Mouse (Mus musculus): ENCODE measurements around the gene Fkbp9.

Gene Fkbp9

DNA sequence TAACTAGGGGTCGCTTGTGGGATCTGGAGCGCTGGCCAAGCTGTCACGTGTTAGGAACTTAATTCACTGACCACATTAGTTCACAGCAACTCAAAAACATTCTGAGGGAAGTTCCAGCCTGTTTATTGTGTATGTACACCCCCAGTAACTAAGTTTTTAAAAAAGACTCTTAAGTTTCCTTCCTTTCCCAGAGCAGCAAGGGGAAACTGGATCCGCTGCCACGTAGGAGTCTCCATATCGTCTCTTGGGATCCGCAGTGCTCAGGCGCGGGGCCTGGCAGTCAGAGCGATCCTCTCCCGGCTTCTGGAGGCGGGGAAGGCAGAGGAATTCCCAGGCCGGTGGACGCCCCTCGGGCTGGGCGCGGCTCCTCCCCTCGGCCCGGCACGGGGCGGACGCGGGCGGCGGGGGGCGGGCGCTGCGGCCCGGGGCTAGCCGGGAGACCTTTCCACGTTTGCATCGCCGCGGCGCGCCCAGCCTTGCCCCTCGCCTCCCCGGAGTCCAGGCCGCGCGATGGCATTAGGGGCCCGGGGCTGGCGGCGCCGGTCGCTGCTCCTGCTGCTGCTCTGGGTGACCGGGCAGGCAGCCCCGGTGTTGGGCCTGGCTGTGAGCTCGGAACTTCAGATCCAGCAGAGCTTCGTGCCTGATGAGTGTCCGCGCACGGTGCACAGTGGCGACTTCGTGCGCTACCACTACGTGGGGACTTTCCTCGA, at the start of gene Fkbp9:
Fkbp9 (plus strand) TSS at position 363 of the 710 bp plus-strand sequence.
- DNase-seq (ENCODE audit: low spot score in 2 of 2), result peak; percentile 47 to 48

DNA sequence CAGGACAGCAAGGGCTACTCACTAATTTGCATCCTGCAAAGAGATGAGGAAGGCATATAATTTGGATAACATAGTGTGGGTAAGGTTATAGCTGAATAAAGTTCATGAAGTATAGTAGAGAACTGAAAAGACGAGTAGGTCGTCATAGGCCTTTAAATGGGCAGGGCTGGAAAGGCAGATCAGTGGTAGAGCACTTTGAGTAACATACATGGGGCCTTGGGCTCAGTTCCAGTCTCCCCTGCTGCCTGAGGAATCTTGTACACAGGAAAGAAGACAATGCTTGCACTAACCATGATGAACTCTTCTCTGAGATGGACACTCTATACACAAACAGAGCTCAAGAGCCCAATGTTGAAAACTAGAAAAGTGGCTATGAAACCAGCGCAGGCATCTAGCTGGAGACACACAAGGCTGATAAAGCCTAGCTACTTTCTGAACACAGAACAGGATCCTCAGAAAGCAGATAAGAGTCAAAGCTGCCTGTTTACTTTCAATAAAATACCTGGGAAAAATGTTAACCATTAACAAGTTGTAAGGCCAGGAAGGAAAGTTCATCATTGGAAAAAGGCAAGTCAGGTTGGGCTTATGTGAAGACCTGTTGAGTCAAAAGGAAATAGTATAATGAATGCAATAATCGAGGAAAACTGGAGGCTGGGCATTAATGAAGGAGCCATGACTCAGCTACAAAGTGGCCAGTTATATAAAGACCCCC, 48.1 kb upstream of the Fkbp9 start:
- DNase-seq (ENCODE audit: low spot score in 2 of 2), result no peak

DNA sequence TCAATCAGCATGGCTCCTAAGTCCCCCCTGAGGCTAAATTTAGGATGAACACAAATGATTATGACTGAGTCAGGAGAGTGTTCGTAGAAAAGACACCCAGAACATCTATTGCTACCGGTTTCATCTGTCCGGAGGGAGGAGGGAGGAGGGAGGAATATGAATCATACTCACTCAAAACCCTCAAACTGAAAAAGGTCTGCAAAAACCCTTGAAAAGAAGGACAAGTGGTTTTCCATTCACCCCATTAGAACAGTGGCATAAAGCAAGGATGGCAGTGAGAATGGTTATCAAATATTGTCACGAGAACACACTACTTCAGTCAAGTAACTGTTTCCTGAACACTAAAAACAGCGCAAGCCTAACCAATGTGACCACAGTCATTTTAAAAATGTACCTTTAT, 46.8 kb upstream of the Fkbp9 start:
- DNase-seq (ENCODE audit: low spot score in 2 of 2), result no peak

DNA sequence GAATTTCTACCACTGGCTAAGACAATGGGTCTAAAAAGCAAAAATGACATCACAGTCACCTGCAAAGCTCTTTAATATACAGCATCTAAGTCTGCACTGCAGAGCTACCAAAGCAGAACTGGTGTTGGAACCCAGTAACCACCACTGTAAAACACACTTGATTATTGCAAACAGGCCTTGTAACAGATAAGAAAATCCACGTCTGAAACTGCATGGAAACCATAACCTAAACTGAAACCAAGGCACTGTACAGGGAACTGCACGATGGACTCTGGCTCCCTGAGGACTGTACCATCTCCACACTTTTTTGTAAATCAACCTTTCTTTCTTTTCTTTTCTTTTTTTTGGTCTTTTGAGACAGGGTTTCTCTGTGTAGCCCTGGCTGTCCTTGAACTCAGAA, 44.2 kb upstream of the Fkbp9 start:
- no peak for DNase-seq (ENCODE audit: low spot score in 2 of 2)

DNA sequence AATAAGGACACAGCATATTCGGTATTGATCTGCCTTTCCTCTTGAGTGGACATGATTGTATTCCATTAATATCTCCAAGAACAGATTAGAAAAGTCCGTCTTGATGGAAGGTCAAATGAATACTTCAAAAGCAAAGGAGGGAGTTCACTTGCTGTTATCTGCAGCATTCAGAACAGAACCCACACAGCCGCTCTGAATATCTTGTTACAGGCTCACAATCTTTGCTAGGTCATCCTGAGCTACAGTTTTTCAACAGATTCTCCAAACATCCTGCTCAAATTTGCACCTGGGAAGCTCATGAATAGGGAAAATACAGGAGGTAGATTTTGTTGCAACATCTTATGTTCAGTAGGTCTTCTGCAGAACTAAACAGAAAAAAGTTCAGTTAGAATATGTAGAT, 42.5 kb upstream of the Fkbp9 start:
- no peak for DNase-seq (ENCODE audit: low spot score in 2 of 2)

DNA sequence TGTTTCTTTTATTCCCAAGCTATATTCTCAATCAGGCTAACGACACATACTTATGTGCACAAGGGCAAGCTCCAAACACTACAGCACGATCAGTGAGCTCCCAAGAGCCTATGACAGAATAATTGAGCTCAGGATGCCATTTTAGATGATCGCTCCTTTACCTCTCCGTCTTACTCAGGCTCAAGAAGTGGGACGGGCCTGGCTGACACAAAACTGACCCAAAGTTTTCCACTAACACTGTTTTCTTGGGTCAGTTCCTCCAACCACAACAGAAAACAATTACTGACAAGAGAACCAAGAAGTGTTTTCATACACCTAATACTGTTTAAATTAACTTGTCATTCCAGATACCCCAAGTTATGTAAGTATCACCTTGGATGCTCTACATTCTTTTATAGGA, 37.0 kb upstream of the Fkbp9 start:
- DNase-seq (ENCODE audit: low spot score in 2 of 2), result no peak

DNA sequence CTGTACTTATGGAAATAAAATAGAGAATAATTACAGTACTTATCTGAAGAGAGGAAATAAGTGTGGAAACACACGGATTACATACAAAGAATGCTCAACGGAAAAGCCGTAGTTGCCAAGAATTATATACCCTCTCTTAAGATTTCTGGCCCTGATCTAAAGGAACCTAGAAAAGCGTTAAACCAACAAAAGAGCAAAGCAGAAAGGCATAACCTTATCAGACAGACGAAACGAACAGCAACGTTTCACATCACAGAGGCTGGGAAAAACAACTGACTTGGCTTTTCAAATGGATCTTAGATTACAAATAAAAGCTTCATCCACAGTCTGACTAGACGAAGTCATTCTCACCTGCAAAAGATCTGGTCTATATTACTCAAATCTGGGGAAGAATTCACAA, 35.6 kb upstream of the Fkbp9 start:
- DNase-seq (ENCODE audit: low spot score in 2 of 2), result no peak

DNA sequence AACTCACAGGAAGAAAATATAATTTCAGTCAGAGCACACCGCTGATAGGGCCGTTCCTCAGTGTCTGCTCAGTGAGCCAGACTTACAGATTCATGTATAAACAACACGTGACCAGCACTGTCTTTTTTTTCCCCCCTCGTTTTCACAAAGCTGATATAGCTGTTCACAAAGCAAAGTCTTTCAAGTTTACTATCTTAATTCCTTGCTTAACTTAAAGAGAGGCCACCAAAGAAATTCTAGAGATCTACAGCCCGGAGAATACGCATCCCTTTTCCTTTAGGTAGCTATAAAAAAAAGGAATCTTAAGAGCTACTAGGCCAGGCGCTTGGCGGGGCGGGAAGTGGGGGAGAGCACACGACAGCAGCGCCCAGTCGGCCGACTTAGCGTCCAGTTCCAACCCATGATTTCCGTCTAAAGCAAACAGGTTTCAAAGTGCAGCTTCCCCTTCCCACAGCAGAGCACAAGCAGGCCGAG, 35.2 kb upstream of the Fkbp9 start:
- DNase-seq (ENCODE audit: low spot score in 2 of 2), result peak in 1 of 2 experiments; percentile 31

DNA sequence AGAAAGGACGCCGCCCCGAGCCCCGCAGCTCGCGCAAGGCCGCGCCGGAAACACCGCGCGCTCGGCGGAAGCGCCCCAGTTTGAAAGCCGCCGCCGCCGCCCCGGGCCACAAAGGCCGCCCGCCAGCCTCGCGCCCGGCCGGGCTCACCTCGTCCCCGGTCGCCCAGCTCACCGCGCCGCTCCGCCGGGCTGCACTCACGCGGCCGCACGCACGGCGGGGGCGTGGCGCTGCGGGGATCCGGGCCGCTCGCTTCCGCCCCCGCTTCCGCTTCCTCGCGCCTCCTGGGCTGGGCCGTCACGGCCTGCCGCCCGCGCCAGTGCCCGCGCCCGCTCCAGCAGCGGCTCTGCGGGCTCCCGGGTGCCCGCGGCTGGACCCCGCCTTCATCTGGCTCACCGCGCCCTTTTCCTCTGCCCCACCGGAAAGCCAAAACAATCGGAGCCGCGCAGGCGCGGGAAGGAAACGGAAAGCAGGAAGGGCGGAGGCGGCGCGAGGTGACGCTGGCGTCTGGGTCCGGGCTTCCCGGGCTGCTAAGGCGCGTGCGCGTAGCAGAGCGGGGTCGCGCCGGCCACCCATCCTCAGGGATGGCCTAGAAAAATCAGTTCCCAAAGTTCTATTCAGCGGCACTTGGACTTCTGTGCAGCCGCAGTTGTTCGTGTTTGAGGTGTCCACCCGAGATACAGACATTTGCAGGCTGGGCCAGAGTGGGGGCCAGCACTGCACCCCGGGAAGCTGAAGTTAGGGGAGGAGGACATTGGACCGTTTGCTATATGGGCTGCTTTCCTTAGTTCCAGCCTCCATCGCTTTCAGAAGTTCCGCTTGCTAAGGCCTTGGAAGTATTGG, 34.3 kb upstream of the Fkbp9 start, which contains the start of gene Kbtbd2:
Kbtbd2 (minus strand) TSS at position 503 of the 841 bp plus-strand sequence.
- peak; percentile 95 to 97 for DNase-seq (ENCODE audit: low spot score in 2 of 2)

DNA sequence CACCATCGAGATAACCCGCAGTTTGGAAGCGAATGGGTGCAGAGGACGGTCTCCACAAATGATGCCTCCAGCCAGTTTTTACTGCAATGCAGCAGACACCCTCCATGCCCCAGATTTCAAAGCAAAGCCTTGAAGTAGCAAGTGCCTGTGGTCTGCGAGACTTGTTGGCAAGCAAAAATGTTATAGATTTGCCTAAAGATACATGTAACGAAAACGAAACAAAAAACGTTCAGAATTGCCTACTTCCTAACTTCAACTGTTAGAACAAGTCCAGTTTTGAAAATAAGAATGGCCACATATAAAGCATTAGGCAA, 33.8 kb upstream of the Fkbp9 start:
- DNase-seq (ENCODE audit: low spot score in 2 of 2), result no peak

DNA sequence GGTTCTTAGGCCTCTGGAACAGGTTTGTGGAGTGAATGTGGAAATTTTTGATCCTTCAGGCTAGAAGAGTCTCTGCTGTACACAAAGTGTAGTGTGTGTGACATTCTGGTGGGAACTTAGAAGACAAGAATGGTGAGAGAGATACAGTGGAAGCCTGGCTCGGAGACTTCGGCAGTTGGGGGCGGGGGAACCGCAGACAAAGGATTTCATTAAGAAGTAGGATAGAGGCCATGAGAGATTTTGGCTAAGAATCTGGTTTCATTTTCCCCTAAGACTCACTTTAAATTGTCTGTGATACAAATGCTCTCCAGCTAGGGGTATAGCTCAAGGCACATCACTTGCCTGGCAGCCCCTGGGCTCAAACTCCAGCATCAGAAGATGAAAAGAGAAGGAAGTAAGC, 26.8 kb upstream of the Fkbp9 start:
- no peak for DNase-seq (ENCODE audit: low spot score in 2 of 2)

DNA sequence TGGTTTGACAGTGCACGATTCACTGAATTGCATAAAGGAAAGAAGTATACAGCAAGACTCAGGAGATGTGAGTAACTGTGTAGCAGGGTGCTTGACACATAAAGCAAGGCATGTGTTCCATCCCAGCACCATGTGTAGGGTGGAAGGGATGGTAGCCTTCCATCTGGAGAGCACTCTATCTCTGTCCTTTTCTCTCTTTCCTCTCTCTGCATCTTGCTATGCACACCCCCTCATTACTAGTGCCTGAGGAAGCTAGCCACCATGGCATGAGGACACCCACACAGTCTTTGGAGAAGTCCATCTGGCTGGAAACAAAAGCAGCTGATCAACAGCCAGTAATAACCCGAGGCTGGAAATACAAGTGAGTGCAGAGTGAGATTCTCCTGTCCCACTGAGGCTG, 25.7 kb upstream of the Fkbp9 start:
- DNase-seq (ENCODE audit: low spot score in 2 of 2), result peak; percentile 24 to 54

DNA sequence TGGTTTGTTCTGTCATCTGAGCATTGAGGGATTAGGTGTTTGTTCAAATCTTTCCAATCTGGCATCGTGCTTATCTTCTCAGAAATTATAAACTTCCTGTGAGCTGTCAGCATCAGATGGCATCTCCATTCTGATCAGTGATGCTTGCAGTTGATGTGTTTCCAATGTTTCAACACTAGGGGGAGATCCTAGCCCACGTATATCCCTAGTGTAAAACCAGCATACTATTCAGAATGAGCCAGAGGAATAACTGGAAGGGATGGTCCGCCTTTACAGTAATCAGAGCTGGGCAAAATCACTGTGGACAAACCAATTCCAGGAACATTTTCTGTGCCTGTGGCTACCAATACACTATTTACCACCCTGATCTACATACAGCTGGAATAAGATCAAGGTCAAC, 23.2 kb upstream of the Fkbp9 start:
- DNase-seq (ENCODE audit: low spot score in 2 of 2), result peak; percentile 28 to 73

DNA sequence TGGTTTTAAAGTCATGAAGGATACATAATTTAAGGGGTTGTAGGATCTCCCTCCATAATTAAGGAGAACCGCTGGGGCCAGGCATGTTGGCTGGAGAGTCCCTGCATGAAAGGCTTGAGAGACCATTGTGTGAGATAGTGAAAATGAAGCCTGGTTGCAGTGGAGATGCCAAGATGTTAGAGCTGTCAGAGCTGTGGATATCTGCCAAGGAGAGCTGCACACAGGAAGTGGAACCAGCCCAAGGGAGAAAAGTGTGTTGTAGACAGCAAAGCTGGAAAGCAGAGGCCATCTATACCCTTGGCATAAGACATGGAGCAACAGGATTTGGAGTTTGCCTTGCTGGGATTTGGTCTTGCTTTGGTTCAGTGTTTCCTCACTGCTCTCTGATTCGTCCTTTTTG, 18.5 kb upstream of the Fkbp9 start:
- no peak for DNase-seq (ENCODE audit: low spot score in 2 of 2)

DNA sequence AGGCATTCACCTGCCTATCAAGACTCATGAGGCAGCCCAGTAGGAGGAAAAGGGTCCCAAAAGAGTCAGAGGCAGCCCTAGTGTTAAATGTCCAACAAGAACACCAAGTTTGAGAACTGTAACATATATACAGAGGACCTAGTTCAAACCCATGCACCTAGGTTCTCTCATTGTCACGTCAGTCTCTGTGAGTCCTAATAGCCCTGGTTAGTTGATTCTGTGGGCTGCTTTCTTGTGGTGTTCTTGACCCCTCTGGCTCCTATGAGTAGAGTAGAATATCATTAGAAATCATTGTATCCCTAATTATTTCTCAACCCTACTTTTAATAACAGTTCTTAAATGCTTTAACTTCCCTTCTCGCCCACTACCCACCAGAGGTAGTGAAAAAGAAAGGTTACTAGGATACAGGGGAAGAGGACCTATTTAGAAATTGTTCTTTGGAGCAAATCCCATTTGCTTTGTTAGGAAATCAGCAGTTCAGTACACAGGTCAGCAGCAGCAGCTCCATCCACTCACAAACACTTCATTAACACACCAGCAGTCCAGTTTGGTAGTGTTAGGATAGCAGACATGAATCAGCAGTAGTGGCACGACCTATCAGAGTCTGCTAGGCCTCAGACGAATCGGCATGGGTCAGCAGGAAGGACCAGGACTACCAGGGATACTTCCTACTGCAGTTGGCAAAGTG, 13.3 kb upstream of the Fkbp9 start:
- DNase-seq (ENCODE audit: low spot score in 2 of 2), result no peak

DNA sequence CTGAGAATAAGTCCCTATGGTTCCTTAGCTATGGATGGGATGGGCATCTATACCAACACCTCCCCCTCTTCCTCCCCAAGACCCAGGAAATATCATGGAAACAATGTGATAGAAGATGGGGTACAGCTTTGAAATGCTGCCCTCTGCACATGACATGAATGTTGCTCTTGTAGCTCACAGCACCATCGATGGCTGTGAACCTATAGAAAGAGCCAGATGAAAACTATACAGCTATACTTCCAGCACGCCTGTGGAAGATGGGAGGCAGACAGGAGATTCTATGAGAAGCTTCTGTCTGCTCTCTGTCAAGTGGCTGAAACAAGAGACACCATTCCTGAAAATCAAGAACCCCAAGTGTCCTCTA, 12.8 kb upstream of the Fkbp9 start:
- no peak for DNase-seq (ENCODE audit: low spot score in 2 of 2)

DNA sequence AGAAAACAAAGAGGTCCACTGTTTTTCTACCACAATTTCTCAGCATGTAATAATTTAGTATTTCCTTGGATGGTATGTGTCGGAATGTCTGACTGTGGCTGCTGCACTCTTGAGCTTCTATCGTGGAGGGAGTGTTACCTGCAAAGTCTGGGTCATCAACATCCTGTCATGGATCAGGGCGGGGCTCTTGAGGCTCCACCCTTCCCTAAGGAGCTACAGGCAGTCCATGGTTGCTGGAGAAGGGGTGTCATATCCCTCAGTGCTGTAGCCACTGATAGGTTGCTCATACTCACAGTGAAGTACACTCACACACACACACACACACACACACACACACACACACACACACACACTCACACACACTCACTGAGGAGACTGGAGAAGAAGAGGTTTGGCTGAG, 6.2 kb upstream of the Fkbp9 start:
- DNase-seq (ENCODE audit: low spot score in 2 of 2), result no peak

DNA sequence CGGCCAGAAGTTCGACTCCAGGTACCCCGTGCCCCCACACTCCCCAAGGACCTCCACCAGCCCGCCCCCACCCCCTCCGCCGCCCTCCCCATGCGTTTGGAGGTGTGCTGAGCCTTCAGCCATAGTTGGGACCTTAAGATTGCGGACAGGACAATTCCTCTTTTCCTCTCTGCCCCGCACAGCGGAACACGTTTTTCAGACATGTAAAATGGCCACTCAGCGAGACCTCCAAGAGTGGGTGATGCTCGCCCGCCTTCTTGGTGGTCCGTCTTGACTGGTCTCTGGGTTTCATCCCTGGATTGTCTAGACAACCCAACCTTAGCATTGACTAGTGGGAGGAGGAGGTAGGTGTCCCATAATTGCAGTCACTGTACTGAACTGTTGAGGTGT, 543 bp downstream of the Fkbp9 start:
- DNase-seq (ENCODE audit: low spot score in 2 of 2), result no peak

DNA sequence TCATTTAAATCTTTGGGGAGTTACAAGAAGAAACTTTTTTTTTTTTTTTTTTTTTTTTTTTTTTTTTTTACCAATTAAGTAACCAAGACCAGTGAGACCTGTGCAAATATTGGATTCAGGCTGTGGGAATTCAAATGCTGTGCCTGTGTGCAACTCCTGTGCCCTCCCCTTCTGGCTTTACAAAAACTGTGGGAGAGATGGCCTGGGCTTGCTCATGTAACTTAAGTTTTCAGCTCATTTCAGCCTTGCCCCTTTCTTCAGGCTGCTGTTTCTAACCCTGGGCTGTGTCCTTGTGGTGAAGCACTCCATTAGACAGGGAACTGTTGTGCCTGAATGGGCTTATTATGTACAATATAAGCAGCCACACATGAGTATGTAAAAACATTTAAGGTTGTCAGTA, 971 bp downstream of the Fkbp9 start:
- no peak for DNase-seq (ENCODE audit: low spot score in 2 of 2)

DNA sequence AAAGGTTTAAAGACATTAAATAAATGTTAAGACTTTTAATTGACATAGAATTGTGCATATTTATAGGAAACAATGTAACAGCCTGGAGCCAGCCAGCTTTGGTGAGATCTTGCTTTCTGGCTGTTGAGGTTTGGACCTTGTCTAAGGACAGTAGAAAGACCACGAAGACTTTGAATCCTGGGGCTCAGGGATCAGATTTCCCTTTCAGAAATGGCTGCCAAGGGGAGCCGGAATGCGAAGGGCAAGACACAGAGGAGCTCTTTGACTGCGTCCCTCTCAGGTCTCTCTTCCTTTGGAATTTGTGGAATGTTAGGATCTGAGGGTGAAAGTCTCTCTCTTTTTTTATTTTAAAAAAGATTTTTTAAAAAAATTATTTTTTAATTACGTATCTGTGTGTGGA, 2.9 kb downstream of the Fkbp9 start:
- no peak for DNase-seq (ENCODE audit: low spot score in 2 of 2)

DNA sequence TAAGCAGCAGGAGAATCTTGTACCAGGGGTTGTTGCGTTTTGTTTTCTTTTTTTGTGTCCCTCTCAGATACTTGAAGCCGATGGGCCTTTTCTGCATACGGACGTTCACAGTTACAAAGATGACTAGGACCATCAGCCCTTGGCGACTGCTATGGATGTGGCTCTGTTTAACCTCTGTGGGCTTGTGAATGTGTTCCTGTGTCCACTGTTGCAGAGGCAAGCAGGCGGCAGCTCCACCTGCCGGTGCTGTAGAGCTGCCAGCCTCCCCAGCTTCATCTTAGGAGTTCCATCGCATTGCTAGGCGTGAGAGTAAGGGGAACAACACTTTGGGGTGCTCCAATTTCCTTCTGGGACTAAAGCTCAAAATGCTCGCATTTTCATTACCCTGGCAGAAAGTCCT, 3.7 kb downstream of the Fkbp9 start:
- no peak for DNase-seq (ENCODE audit: low spot score in 2 of 2)

DNA sequence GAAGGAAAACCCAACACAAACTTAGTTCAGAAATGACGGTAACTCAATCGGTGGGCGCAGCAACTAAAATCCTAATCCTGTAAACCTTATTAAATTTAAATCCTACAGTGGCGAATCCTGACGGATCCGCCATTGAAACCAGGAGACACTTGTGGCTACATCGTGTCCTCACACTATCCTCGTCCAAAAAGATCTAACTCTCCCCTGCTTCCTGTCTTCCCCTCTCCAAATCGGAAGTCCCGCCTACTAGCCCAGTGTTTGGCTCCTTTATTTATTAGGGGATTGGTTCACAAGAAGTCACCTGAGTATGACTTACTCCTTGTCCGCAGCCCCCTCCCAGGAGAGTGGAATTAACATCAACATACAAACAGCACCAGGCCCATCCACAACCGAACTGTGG, 5.3 kb downstream of the Fkbp9 start:
- no peak for DNase-seq (ENCODE audit: low spot score in 2 of 2)

Measured in frontal cortex, postnatal 36 days (tissue).